Mouse (Mus musculus): ENCODE data around the gene Smarca2.

DNA sequence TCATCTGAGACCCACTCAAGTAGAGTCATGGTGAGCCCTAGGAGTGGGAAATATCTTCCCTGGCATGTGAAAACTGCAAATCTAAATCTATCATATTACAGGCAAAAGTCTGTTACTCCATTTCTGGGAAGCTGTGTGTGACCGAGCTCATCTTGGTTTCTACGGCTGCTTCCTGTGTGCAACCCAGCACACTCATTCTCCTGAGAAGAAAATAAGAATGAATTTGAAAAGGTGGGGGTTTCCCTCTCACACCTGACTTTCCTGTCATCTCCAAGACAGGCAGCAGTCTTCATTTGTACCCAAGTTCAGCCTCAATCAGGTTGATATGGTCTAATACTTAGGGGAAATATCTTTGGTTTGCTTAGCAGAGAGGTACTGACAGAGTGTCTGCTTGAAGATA is 176.4 kb downstream of the Smarca2 start:
- TF ChIP-seq CTCF (IDR thresholded peaks at IDR 0.05) (no peak), EP300 (IDR thresholded peaks at IDR 0.05) (no peak)
